Mouse (Mus musculus) lung, adult 18-20 months (tissue): ENCODE results near the gene Olfr1371.
"Not testable (repeated sequence)": the region's sequence is repeated elsewhere in the genome, so short reads cannot be mapped to it uniquely, and the experiment has no call there.

Experiments
- DNase-seq, 2 experiments: peaks; one replicate each; pipeline ENCODE4 v3.0.0; 2022; ENCODE audit warnings: mixed read lengths in 2 of 2

Olfr1371 gene

DNA sequence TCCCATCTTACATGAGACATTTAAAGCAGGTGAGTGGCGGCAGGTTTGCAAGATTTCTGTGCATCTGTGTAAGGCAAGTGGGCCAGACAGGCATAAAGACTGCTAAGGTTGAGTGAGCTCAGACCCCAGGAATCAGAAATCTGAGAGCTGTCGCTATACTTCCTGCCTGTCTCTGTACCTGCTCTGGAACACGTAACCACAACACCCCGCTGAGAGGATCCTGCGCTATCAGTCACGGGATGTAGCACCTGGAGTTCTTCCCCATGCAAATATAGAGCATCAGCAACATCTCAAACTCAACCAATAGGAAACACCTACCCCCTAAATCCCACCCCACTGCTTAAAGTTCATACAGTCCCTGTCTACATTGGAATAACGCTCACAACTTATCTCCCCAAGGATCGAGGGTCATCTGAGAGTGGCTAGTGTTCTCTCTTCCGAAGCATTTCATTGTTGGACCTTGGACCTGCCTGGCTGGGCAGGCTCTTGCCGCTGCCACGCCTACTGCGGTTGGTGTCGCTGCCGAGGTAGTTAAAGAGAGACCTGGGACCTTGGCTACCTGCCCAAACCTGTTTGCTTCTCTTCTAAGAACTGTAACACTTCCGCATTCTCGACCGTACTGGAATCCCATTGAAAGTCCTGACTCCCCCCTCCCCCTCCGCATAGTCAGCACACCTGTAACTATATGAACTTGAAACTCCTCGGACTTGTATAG, 10.3 kb upstream of the Olfr1371 start:
- peak; percentile 90 to 94 for DNase-seq

DNA sequence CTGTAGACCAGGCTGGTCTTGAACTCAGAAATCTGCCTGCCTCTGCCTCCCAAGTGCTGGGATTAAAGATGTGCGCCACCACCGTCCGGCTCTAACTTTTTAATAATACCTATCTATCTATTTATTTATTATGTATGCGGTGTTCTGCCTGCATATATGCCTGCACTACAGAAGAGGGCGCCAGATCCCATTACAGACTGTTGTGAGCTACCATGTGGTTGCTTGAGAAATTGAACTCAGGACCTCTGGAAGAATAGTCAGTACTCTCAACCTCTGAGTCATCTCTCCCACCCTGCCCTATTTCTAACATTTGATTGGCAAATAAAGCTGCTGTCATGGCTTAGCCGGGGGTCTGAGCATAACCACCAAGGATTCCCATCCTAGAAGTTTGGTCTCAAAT, 9.1 kb upstream of the Olfr1371 start:
- peak; percentile 17 to 37 for DNase-seq

DNA sequence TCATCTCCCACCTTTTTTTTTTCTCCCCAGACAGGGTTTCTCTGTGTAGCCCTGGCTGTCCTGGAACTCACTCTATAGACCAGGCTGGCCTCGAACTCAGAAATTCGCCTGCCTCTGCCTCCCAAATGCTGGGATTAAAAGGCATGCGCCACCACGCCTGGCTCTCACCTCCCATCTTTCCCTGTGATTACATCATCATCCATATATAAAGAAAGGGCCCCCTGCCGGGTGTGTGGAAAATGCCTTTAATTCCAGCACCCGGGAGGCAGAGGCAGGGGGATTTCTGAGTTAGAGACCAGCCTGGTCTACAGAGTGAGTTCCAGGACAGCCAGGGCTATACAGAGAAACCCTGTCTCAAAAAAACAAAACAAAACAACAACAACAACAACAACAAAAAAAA, 8.1 kb upstream of the Olfr1371 start:
- not testable (repeated sequence) for DNase-seq

DNA sequence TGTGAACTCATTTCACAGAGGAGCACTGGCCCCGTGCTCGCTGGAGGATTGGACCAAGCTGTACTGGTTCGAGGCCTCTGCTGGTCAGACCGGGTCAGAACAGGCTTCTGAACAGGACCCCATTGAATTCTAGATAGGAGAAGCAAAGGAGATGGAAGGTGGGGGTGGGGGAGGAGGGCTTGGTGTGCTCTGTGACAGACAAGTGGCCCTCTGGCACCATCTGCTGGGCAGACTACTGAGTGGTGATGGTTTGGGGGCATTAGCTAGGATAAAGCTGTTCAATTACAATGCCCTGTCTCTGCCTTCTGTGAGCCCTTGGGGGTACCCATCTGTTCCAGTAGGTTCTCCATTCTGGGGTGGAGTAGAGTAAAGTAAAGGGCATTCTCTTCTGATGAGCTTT, 6.5 kb upstream of the Olfr1371 start:
- peak; percentile 44 to 57 for DNase-seq

DNA sequence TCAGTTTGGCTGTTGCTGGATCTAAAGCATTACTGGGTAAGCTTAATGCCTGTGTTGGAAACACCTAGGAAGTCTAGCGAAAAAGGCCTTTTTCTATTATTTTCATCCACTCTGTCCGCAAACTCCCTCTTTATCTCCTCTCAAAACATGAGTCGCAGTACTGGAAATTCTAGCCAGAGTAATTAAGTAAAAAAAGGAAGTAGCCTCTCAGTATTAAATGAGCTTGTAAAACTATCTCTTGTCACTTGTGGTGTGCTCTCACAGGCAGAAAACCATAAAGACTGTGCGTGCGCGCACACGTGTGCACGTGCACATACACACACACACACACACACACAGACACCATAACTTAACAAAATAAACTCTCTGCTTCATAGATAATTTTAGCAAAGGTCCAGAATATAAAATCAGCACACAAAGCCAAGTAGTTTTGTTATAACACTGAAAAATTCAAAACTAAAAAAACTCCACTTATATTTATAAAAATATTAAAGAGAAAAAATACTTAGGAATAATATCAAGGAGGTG, 17.2 kb downstream of the Olfr1371 start:
- not testable (repeated sequence) for DNase-seq

DNA sequence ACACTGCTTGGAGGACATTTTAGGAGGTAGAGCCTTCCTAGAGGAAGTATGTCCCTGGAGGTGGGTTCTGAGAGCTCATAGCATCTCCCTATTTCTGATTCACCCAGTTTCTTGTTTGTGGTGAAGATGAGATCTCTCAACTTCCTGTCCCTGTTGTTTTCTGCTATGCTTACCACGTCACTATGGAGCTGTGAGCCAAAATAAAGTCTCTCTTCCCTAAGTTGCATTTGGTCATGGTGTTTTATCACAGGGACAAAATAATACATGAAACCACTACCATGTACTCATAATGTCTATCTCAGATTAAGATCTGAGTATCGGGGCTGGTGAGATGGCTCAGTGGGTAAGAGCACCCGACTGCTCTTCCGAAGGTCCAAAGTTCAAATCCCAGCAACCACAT, 33.1 kb downstream of the Olfr1371 start:
- not testable (repeated sequence) for DNase-seq

DNA sequence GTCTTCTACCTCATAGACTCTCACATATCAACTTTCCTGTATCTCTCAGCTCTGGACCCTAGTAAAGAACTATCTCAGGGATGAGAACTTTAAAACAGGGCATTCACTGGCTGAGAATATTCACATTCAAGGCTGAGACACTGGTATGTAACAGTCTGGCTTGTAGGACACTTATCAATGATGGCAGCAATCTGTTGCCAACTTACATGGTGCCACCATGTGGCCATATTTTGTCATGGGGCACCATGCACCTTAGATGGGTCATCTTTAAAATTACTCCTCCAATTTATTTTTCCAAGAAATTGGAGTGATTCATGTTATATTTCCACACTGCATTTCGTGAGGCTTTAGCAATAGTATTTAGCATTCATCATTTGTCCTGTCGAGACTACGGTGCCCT, 33.9 kb downstream of the Olfr1371 start:
- not testable (repeated sequence) for DNase-seq

DNA sequence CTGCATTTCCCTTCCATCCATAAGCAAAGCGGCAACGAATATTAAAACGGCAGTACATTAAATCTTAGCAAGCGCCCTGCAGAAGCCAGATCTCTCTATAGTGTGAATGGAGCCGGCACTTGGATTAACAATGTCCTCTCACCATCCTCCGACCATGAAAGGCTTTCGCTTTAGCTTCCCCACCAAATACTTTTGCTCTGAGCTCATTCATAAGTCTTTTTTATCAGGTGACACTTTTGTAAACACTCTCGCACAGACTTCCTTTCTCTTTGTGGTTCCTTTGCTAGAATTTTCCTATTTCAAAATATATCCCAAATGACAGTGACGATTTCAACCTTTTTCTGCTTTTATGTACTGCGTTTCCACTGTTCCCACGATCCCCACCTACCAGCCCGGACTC, 45.3 kb downstream of the Olfr1371 start:
- no peak for DNase-seq

DNA sequence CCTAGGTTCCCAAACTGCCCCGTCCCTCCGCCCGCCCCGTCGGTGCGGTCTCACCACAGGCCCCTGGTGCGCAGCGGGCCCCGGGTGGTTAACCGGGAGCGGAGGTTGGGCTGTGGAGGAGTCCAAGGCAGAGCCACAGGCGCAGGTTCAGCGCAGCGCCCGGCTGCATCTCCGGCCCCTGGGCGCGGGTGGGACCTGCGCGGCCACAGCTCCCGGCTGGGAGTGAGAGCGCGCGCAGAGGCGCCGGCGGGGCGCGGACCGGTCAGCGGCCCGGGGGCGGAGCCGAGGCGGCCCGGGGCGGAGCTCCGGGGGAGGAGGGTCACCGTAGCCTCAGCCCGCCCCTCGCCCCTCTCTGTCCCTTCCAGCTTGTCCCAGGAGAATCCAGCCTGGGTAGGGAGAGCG, 45.9 kb downstream of the Olfr1371 start:
- peak; percentile 17 to 23 for DNase-seq

DNA sequence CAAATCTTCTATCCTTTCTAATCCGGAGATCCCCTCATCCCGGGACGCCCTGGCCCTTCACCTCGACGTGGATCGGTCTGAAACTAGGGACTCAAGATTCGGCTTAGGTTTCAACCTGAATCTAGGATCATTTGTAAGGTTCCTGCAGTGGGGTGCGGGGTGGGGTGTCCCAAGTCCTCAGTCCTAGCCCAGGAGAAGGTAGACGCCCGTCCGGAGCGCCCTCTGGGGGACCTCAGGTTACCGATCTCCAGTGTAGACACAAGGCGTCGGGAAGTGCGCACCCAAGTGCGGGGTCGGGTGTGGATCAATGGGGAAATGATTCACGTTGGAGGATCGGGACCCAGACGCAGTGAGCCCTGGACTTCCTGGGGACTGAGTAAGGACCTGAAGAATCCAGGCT, 46.7 kb downstream of the Olfr1371 start:
- peak; percentile 46 to 48 for DNase-seq

DNA sequence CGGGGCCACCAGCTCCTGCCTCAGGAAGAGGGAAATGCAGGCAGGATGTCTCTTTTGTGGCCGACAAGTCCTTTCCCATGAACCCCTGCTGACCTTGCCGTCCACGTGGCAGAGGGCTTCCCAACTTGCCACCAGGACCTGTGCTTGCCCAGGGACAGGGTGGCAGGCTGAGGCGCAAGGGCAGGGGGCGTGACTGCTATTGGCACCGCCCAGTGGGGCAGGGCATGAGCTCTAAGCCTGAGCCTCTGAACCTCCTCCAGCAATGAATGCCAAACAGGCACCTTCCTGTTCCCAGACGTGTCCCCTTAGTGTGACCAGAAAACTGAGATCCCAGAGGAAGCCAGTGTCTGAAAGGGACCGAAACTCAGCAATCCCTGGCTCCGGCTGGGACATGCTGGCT, 49.9 kb downstream of the Olfr1371 start:
- DNase-seq = peak; percentile 63 to 66
